Mouse (Mus musculus) T-helper 1 cell (primary cell): ENCODE results near the gene Tarbp1.
"Not testable (repeated sequence)": the region's sequence is repeated elsewhere in the genome, so short reads cannot be mapped to it uniquely, and the experiment has no call there.

ENCODE experiments used
- in situ Hi-C: fragments of 300-600 bp; cut with MboI, MseI; formaldehyde crosslinking; loops from one replicate; pipeline ENCODE4 v1.15.1; 2025; ENCODE audit warnings: high pct_unique_total_duplicates

The Tarbp1 gene

GRCm38 (mm10) chr8:126494160-126495110 lies 19.6 kb upstream of the Tarbp1 start:
- in situ Hi-C loops: loop anchor here (5.0 kb wide), 1 partner anchor 428 kb away; no protein-coding TSS in a partner anchor

- in situ Hi-C loops: loop anchor here (5.0 kb wide), 1 partner anchor 221 kb away; no protein-coding TSS in a partner anchor
Measured at GRCm38 (mm10) chr8:126482938-126483337, 8.1 kb upstream of the Tarbp1 start.

- in situ Hi-C loops: loop anchor here (5.0 kb wide), 1 partner anchor 220 kb away; no protein-coding TSS in a partner anchor
Measured at GRCm38 (mm10) chr8:126482348-126482720, 7.5 kb upstream of the Tarbp1 start.

GRCm38 (mm10) chr8:126481494-126482347 lies 6.9 kb upstream of the Tarbp1 start:
- in situ Hi-C loops: loop anchor here (5.0 kb wide), 1 partner anchor 219 kb away; no protein-coding TSS in a partner anchor

- in situ Hi-C loops: loop anchor here (5.0 kb wide), 1 partner anchor 218 kb away; no protein-coding TSS in a partner anchor
Measured at GRCm38 (mm10) chr8:126480366-126480765, 5.5 kb upstream of the Tarbp1 start.

GRCm38 (mm10) chr8:126478714-126479113 lies 3.8 kb upstream of the Tarbp1 start:
- in situ Hi-C loops: no loop called here

GRCm38 (mm10) chr8:126476151-126476855 lies 1.4 kb upstream of the Tarbp1 start:
- in situ Hi-C loops: not testable (repeated sequence)

- in situ Hi-C loops: not testable (repeated sequence)
Measured at GRCm38 (mm10) chr8:126475738-126476137, 873 bp upstream of the Tarbp1 start.

GRCm38 (mm10) chr8:126473802-126474298 lies 1.0 kb downstream of the Tarbp1 start:
- in situ Hi-C loops: no loop called here

- in situ Hi-C loops: no loop called here
Measured at GRCm38 (mm10) chr8:126464071-126464470, 10.8 kb downstream of the Tarbp1 start.

- in situ Hi-C loops: no loop called here
Measured at GRCm38 (mm10) chr8:126461735-126462134, 13.1 kb downstream of the Tarbp1 start.

GRCm38 (mm10) chr8:126460274-126460673 lies 14.6 kb downstream of the Tarbp1 start:
- in situ Hi-C loops: no loop called here

GRCm38 (mm10) chr8:126455383-126455782 lies 19.5 kb downstream of the Tarbp1 start:
- in situ Hi-C loops: no loop called here

- in situ Hi-C loops: no loop called here
Measured at GRCm38 (mm10) chr8:126451158-126451557, 23.7 kb downstream of the Tarbp1 start.

- in situ Hi-C loops: no loop called here
Measured at GRCm38 (mm10) chr8:126438937-126439336, 35.9 kb downstream of the Tarbp1 start.

- in situ Hi-C loops: no loop called here
Measured at GRCm38 (mm10) chr8:126433827-126434226, 41.0 kb downstream of the Tarbp1 start.

GRCm38 (mm10) chr8:126429635-126430034 lies 45.2 kb downstream of the Tarbp1 start:
- in situ Hi-C loops: no loop called here

GRCm38 (mm10) chr8:126424946-126425345 lies 49.9 kb downstream of the Tarbp1 start:
- in situ Hi-C loops: no loop called here

- in situ Hi-C loops: no loop called here
Measured at GRCm38 (mm10) chr8:126424163-126424562, 50.7 kb downstream of the Tarbp1 start.

- in situ Hi-C loops: no loop called here
Measured at GRCm38 (mm10) chr8:126422920-126423300, 52.0 kb downstream of the Tarbp1 start.
